ENCODE assay signal across 8 mouse cellular contexts in genomic region chr10:83360356-83360755, GRCm38 (mm10). TPM values are rescaled to one million over a fixed set of nuclear protein-coding genes. Genes with fewer than 3 reads are reported as not detected.
DNase-seq lines count a peak whose midpoint lies in the region; ATAC-seq and TF ChIP-seq lines count a peak whose summit lies in the region.

No protein-coding gene starts in this region.

- no peak for TF ChIP-seq CTCF in cortical plate, adult 2 months (IDR thresholded peaks at IDR 0.05; ENCODE audit: extremely low read depth, insufficient read depth, low read length)

- peak overlapping the region; percentile 72 for H3K4me2 ChIP-seq in kidney, embryonic 16.5 days (replicated peaks; ENCODE audit: low read depth, low read length)
- H3K4me2 ChIP-seq in hindbrain, embryonic 15.5 days, result peak overlapping the region; percentile 88
- peak overlapping the region; percentile 86 for H3K4me2 ChIP-seq in midbrain, embryonic 14.5 days (ENCODE audit: low read length)

- DNase-seq in kidney, postnatal 4 days, result no peak
- no peak for DNase-seq in midbrain, embryonic 14.5 days
- no peak for DNase-seq in left cerebral cortex, adult 11 months (ENCODE audit: low spot score)
- no peak for DNase-seq in cerebellum, adult 9-10 months
- no peak for DNase-seq in cerebellum, adult 9-11 months

- H3K9me3 ChIP-seq in kidney, embryonic 16.5 days (ENCODE audit: low read length), result no peaks in the 10 kb centered on the region
- H3K9me3 ChIP-seq in hindbrain, embryonic 15.5 days, result no peaks in the 10 kb centered on the region
- no peaks in the 10 kb centered on the region for H3K9me3 ChIP-seq in midbrain, embryonic 14.5 days (ENCODE audit: control insufficient read depth, low read length)

- WGBS in kidney, embryonic 16.5 days, result under 1% methylated on average over 40 of the region's 40 CpGs
- under 1% methylated on average over 40 of the region's 40 CpGs for WGBS in hindbrain, embryonic 15.5 days
- under 1% methylated on average over 40 of the region's 40 CpGs for WGBS in midbrain, embryonic 14.5 days

- peaks cover 12% of the 10 kb centered on the region for H3K4me1 ChIP-seq in kidney, embryonic 16.5 days (ENCODE audit: insufficient read depth, low read length)
- H3K4me1 ChIP-seq in cortical plate, adult 2 months (ENCODE audit: control insufficient read depth, insufficient read depth, low read length), result no peaks in the 10 kb centered on the region; the same call in 1 of the 2 replicates
- H3K4me1 ChIP-seq in hindbrain, embryonic 15.5 days (replicated peaks), result peaks cover 23% of the 10 kb centered on the region
- peaks cover 11% of the 10 kb centered on the region for H3K4me1 ChIP-seq in midbrain, embryonic 14.5 days (ENCODE audit: control insufficient read depth, insufficient read depth, low read length)

- H3K36me3 ChIP-seq in kidney, embryonic 16.5 days (ENCODE audit: insufficient read depth, low read length), result peaks cover 24% of the 10 kb centered on the region
- H3K36me3 ChIP-seq in hindbrain, embryonic 15.5 days, result peaks cover 27% of the 10 kb centered on the region
- peaks cover 28% of the 10 kb centered on the region for H3K36me3 ChIP-seq in midbrain, embryonic 14.5 days (ENCODE audit: control insufficient read depth, insufficient read depth, low read length)

- peak overlapping the region; percentile 96 for H3K4me3 ChIP-seq in kidney, embryonic 16.5 days (ENCODE audit: low read length)
- H3K4me3 ChIP-seq in cortical plate, adult 2 months (ENCODE audit: insufficient read depth, low read length), result peak overlapping the region; percentile 70
- peak overlapping the region; percentile 70 for H3K4me3 ChIP-seq in hindbrain, embryonic 15.5 days
- H3K4me3 ChIP-seq in midbrain, embryonic 14.5 days (replicated peaks; ENCODE audit: low read depth, low read length), result peak overlapping the region; percentile 84

- no peaks in the 10 kb centered on the region for H3K27me3 ChIP-seq in kidney, embryonic 16.5 days (ENCODE audit: insufficient read depth, low read length)
- H3K27me3 ChIP-seq in hindbrain, embryonic 15.5 days, result no peaks in the 10 kb centered on the region
- no peaks in the 10 kb centered on the region for H3K27me3 ChIP-seq in midbrain, embryonic 14.5 days (ENCODE audit: control insufficient read depth, insufficient read depth, low read length)

- no peak for TF ChIP-seq POLR2A in cortical plate, adult 2 months (IDR thresholded peaks at IDR 0.05; ENCODE audit: extremely low read depth, insufficient read depth, low read length)

- peak overlapping the region; percentile 86 for H3K27ac ChIP-seq in kidney, embryonic 16.5 days (ENCODE audit: low read length)
- H3K27ac ChIP-seq in cortical plate, adult 2 months (ENCODE audit: insufficient read depth, low read length), result no peak overlapping the region
- H3K27ac ChIP-seq in hindbrain, embryonic 15.5 days (replicated peaks), result peak overlapping the region; percentile 69
- H3K27ac ChIP-seq in midbrain, embryonic 14.5 days (replicated peaks; ENCODE audit: low read depth, low read length), result peak overlapping the region; percentile 68

- H3K9ac ChIP-seq in kidney, embryonic 16.5 days (replicated peaks; ENCODE audit: low read length), result peak overlapping the region; percentile 88
- peak overlapping the region; percentile 67 for H3K9ac ChIP-seq in hindbrain, embryonic 15.5 days
- peak overlapping the region; percentile 82 for H3K9ac ChIP-seq in midbrain, embryonic 14.5 days (replicated peaks; ENCODE audit: low read length)

- ATAC-seq in kidney, embryonic 16.5 days (ENCODE audit: low FRiP score, low TSS enrichment), result peak; percentile 81
- peak; percentile 86; the same call in 1 of the 2 replicates for ATAC-seq in hindbrain, embryonic 15.5 days (ENCODE audit: low FRiP score, low read depth)
- ATAC-seq in midbrain, embryonic 14.5 days (ENCODE audit: low FRiP score, low TSS enrichment), result peak; percentile 72

RNA-seq across cellular contexts. Expression of gene D10Wsu102e, which starts 0.3 kb away (rescaled TPM):
- polyA plus RNA-seq in kidney, embryonic 16.5 days (2015; fragmentation: Nextera tagmentation; extraction: Ambion mirVana), result 0.81 and 0.86 TPM in 2 replicates
- polyA plus RNA-seq in cortical plate, adult 2 months (2012; rRNA removed), result 1.4 and 1.5 TPM in 2 replicates
- polyA plus RNA-seq in hindbrain, embryonic 15.5 days (2015; fragmentation: Nextera tagmentation; extraction: Ambion mirVana), result 0.80 and 0.85 TPM in 2 replicates
- 1.0 and 1.1 TPM in 2 replicates for polyA plus RNA-seq in midbrain, embryonic 14.5 days (2014; fragmentation: Nextera tagmentation; extraction: Ambion mirVana)

RNA-seq across cellular contexts. Expression of gene Slc41a2, which starts 22.7 kb away (rescaled TPM):
- 0.52 and 0.63 TPM in 2 replicates for polyA plus RNA-seq in kidney, embryonic 16.5 days (2015; fragmentation: Nextera tagmentation; extraction: Ambion mirVana)
- polyA plus RNA-seq in cortical plate, adult 2 months (2012; rRNA removed), result 11.1 and 12.0 TPM in 2 replicates
- 10.7 and 12.4 TPM in 2 replicates for polyA plus RNA-seq in hindbrain, embryonic 15.5 days (2015; fragmentation: Nextera tagmentation; extraction: Ambion mirVana)
- polyA plus RNA-seq in midbrain, embryonic 14.5 days (2014; fragmentation: Nextera tagmentation; extraction: Ambion mirVana), result 8.6 and 9.9 TPM in 2 replicates
